Mouse (Mus musculus) intestine, embryonic 14.5 days (tissue): ENCODE results near the gene Slc5a11. TPM values are rescaled to one million over a fixed set of nuclear protein-coding genes. Genes with fewer than 3 reads are reported as not detected.

Experiments used
- ATAC-seq: fragments of 200-750 bp; cut with Nextera tagmentation; replicated peaks from 2 replicates; pipeline ENCODE4 v1.8.0; 2017; ENCODE audit warnings: low read depth, moderate number of reproducible peaks, moderate TSS enrichment, moderate library complexity; ENCODE audit not compliant: low FRiP score, low TSS enrichment
- DNase-seq: peaks from one replicate; pipeline ENCODE4 v3.0.0-alpha.2; 2018; ENCODE audit warnings: low spot score
- H3K27ac ChIP-seq: fragments of 300-500 bp; sonication (generic); 2 replicates; pipeline ENCODE4 v1.5.1; 2014; ENCODE audit warnings: low read depth, mild to moderate bottlenecking, control low read depth
- H3K27me3 ChIP-seq: fragments of 300-500 bp; sonication (generic); replicated peaks from 2 replicates; pipeline ENCODE4 v1.6.1; 2014; ENCODE audit warnings: low read length, control low read depth; ENCODE audit not compliant: control insufficient read depth, insufficient read depth
- H3K36me3 ChIP-seq: fragments of 300-500 bp; sonication (generic); 2 replicates; pipeline ENCODE4 v1.6.1; 2014; ENCODE audit warnings: low read length, control low read depth; ENCODE audit not compliant: control insufficient read depth, insufficient read depth
- H3K4me1 ChIP-seq: fragments of 300-500 bp; sonication (generic); replicated peaks from 2 replicates; pipeline ENCODE4 v1.6.1; 2014; ENCODE audit warnings: low read length, control low read depth, mixed read lengths; ENCODE audit not compliant: control insufficient read depth, insufficient read depth
- H3K4me2 ChIP-seq: fragments of 300-500 bp; sonication (generic); 2 replicates; pipeline ENCODE4 v1.6.1; 2014; ENCODE audit warnings: low read length
- H3K4me3 ChIP-seq: fragments of 300-500 bp; sonication (generic); 2 replicates; pipeline ENCODE4 v1.5.1; 2014; ENCODE audit warnings: low read depth, low read length, control low read depth, mixed read lengths
- H3K9ac ChIP-seq: fragments of 300-500 bp; sonication (generic); 2 replicates; pipeline ENCODE4 v1.6.1; 2014; ENCODE audit warnings: mild to moderate bottlenecking, low read length
- H3K9me3 ChIP-seq: fragments of 300-500 bp; sonication (generic); 2 replicates; pipeline ENCODE4 v1.6.1; 2016; ENCODE audit warnings: low read length, control low read depth; ENCODE audit not compliant: control insufficient read depth
- WGBS: fragments of 180-500 bp; shearing (Covaris S2); extraction: QIAGEN DNeasy Blood & Tissue Kit; methylation state at CpG from one replicate; pipeline ENCODE4 v1.1.7; 2014; 5-methylcytosine and 5-hydroxymethylcytosine counted together
- polyA plus RNA-seq: library from polyadenylated mRNA; unstranded; fragments of >200 nt; fragmentation: Nextera tagmentation; extraction: Ambion mirVana; gene quantifications from 2 replicates; pipeline ENCODE4 v1.2.1, GENCODE M21; 2014

Gene Slc5a11
- polyA plus RNA-seq, 1 experiment from 2014 or later, result 2.9 TPM

DNA sequence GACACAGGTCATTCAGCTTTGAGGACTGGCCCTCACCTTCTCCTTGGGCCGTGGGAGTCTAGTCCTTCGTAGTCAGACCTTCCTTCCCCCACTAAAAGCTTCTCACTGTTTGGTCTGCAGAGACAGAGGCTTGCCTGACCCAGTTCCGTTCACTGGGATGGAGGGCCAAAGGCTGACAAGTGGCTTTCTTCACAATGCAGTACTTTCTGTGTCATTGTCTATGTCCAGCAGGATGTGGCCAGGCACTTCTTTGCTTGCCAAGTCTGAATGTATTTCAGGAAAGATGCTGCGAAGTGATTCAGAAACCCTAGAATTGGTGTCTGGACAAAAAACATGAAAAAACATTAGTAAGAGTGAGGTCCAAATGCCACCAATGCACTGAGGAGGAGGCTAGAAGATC lies 65.2 kb downstream of the Slc5a11 start:
- 92% methylated on average over 4 of the region's 4 CpGs for WGBS
- no peak for ATAC-seq
- H3K4me2 ChIP-seq, result no peak overlapping the region

DNA sequence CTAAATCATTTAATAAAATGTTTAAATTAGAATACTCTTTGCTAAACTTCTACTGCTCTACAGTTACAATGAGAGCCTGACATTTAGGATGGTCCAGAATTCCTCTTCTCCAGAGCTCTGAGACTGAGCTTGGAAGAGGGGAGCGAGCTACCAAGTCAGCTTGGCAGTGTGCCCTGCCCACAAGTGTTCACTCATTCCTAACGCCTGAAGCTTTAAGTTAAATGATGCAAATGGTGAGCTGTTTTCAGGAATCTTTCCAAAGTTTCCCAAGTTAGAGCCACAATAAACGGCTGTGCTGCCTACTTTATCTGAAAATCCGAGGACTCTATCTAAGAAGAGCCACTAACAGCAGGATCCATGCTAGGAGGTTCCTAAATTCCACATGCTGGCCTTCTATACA lies 69.2 kb downstream of the Slc5a11 start:
- Histone ChIP-seq H3K4me1 (no peaks in the 10 kb centered on the region), H3K9me3 (no peaks in the 10 kb centered on the region), H3K27ac (no peak overlapping the region), H3K27me3 (no peaks in the 10 kb centered on the region), H3K4me3 (no peak overlapping the region), H3K9ac (no peak overlapping the region), H3K36me3 (peaks cover 51% of the 10 kb centered on the region), H3K4me2 (no peak overlapping the region)
- ATAC-seq (no peak), DNase-seq (no peak)
- 81% methylated on average over 4 of the region's 4 CpGs for WGBS

More for the DNA sequence above, 65.2 kb downstream of the Slc5a11 start:
- Histone ChIP-seq H3K9ac (no peak overlapping the region), H3K27ac (no peak overlapping the region), H3K9me3 (no peaks in the 10 kb centered on the region), H3K27me3 (no peaks in the 10 kb centered on the region), H3K4me3 (no peak overlapping the region), H3K36me3 (peaks cover 36% of the 10 kb centered on the region), H3K4me1 (no peaks in the 10 kb centered on the region)
- no peak for DNase-seq

DNA sequence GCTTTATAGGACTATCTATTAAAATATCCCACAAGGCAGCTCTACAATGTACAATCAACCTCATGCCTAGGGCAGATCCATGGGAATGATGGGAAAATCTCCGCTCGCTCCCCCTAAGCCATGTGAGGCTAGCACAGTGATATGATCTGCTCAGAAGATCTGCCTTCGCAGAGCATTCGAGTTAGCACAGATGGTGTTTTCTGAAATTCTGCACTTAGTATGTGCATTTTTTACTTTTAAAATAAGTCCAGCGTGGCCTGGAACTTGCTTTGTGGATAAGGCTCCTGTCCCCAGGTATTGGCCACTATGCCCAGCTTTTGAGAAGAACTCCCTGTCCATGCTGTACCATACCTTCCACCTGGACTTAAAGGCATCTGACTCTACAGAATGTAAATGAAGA lies 71.3 kb downstream of the Slc5a11 start:
- WGBS, result 94% methylated on average over 5 of the region's 5 CpGs
- Histone ChIP-seq H3K4me1 (no peaks in the 10 kb centered on the region), H3K4me2 (no peak overlapping the region), H3K36me3 (peaks cover 51% of the 10 kb centered on the region), H3K27ac (no peak overlapping the region), H3K9me3 (no peaks in the 10 kb centered on the region), H3K4me3 (no peak overlapping the region), H3K9ac (no peak overlapping the region), H3K27me3 (no peaks in the 10 kb centered on the region)
- DNase-seq (no peak), ATAC-seq (no peak)

DNA sequence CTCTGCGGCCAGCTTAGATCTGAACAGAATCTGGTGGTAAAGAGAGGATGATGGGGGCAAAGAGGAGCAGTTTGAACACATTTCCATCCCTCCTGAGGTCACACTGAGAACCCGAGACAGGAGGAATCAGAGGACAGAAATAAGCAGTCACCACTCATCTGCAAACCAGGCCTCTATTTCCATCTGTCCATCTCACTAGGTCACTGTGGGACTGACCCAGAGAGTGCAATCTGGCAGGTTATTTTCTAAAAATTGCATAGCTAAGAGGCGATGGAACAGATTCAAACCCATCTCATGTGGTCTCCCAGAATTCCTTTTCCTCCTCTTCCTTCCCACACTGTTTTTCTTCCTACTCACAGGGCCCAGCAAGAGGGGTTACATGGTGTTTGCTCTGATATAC lies 73.3 kb downstream of the Slc5a11 start:
- H3K27ac ChIP-seq, result no peak overlapping the region
- H3K36me3 ChIP-seq, result peaks cover 53% of the 10 kb centered on the region
- no peaks in the 10 kb centered on the region for H3K9me3 ChIP-seq
- H3K4me2 ChIP-seq, result no peak overlapping the region
- H3K27me3 ChIP-seq, result no peaks in the 10 kb centered on the region
- ATAC-seq (no peak), DNase-seq (no peak)
- no peaks in the 10 kb centered on the region for H3K4me1 ChIP-seq
- WGBS, result 87% methylated on average over 3 of the region's 3 CpGs
- no peak overlapping the region for H3K9ac ChIP-seq
- H3K4me3 ChIP-seq, result no peak overlapping the region

DNA sequence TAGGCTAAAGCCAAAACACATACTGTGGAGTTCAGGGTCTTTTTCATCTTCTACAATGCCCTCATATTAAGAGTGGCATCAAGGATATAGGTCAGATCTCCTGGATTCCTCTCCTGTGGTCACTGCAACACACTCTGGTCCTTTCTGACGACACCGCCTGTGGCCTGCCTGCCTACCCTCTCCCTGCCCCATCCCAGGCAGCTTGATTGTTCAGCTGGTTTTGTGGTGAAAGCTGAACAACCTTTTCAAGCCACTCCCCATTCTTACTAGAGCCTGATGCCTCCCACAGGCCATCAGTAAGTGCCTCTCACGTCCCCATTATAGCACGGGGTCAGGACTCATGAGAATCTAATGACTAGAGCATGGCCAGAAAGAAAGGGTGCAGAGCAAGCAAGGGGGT lies 74.6 kb downstream of the Slc5a11 start:
- H3K36me3 ChIP-seq, result peaks cover 59% of the 10 kb centered on the region
- no peaks in the 10 kb centered on the region for H3K9me3 ChIP-seq
- no peak overlapping the region for H3K27ac ChIP-seq
- no peaks in the 10 kb centered on the region for H3K4me1 ChIP-seq
- H3K4me2 ChIP-seq, result no peak overlapping the region
- 83% methylated on average over 4 of the region's 4 CpGs for WGBS
- no peak for DNase-seq
- no peak overlapping the region for H3K9ac ChIP-seq
- H3K4me3 ChIP-seq, result no peak overlapping the region
- H3K27me3 ChIP-seq, result no peaks in the 10 kb centered on the region
- ATAC-seq, result no peak

DNA sequence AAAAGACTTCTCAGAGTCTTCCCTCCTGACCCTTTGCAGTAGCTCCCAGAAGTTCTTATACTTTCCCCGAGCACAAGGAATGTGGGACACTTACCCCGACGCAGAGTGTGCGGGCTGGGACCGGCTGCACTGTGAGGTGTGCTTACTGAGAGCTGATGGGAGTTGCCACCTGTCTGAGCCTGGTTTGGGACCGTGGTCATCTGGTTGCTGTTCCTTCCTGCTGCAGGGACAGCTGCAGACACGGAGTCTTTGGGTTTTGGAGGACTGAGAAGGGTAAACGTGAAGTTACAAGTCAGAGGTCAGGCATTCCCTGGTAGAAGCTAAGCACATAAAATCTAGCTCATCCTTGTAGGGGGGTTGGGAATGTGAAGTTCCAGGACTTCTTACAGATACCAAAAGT lies 77.4 kb downstream of the Slc5a11 start:
- H3K9me3 ChIP-seq, result no peaks in the 10 kb centered on the region
- no peak overlapping the region for H3K4me2 ChIP-seq
- DNase-seq, result no peak
- H3K36me3 ChIP-seq, result peaks cover 65% of the 10 kb centered on the region
- no peak overlapping the region for H3K4me3 ChIP-seq
- H3K27me3 ChIP-seq, result no peaks in the 10 kb centered on the region
- ATAC-seq, result no peak
- no peak overlapping the region for H3K27ac ChIP-seq
- WGBS, result 87% methylated on average over 8 of the region's 8 CpGs
- no peak overlapping the region for H3K9ac ChIP-seq
- no peaks in the 10 kb centered on the region for H3K4me1 ChIP-seq

DNA sequence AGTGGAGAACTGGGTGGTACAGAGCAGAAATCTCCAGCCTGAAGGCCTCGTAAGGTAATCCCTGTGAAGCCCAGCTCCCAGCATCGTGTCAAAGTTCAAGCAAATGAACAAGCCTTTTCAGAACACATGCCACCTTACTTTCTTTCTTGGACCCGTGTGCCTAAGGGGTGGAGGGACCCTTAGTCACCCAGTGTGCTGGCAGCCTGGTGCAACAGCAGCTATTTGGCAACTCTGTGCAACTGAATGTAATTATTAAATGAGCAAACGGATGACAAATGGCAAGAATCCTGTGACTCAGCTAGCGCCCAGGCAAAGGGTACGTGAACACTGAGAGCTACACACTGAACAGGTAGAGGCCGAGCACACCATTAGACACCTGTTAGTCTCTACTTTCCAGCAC lies 79.3 kb downstream of the Slc5a11 start:
- Histone ChIP-seq H3K27me3 (no peaks in the 10 kb centered on the region), H3K4me1 (no peaks in the 10 kb centered on the region), H3K27ac (no peak overlapping the region), H3K4me2 (no peak overlapping the region), H3K4me3 (no peak overlapping the region), H3K36me3 (peaks cover 69% of the 10 kb centered on the region), H3K9me3 (no peaks in the 10 kb centered on the region), H3K9ac (no peak overlapping the region)
- no peak for ATAC-seq
- DNase-seq, result no peak
- WGBS, result 85% methylated on average over 7 of the region's 7 CpGs

DNA sequence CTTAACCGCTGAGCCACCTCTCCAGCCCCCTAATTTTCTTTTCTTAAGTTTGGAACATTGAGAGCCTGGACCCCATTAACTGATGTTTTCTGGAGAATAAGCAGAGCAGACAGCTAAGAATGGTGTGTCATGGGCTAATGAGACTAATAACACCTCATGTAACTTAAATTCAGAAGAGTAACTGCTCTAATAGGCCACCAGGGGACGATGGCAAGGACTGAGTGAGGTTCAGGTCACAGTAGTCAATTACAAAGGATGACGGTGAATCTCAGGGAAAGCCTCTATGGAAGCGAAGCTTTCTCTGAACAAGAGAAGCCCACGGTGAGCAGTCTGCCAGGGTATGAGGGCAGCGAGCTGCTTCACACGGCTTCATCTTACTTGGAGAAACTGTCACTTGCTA lies 80.8 kb downstream of the Slc5a11 start:
- ATAC-seq (no peak), DNase-seq (no peak)
- no peak overlapping the region for H3K4me3 ChIP-seq
- H3K27ac ChIP-seq, result no peak overlapping the region
- H3K9me3 ChIP-seq, result no peaks in the 10 kb centered on the region
- 88% methylated on average over 7 of the region's 7 CpGs for WGBS
- no peak overlapping the region for H3K9ac ChIP-seq
- H3K4me2 ChIP-seq, result no peak overlapping the region
- no peaks in the 10 kb centered on the region for H3K4me1 ChIP-seq
- H3K27me3 ChIP-seq, result no peaks in the 10 kb centered on the region
- H3K36me3 ChIP-seq, result peaks cover 73% of the 10 kb centered on the region

DNA sequence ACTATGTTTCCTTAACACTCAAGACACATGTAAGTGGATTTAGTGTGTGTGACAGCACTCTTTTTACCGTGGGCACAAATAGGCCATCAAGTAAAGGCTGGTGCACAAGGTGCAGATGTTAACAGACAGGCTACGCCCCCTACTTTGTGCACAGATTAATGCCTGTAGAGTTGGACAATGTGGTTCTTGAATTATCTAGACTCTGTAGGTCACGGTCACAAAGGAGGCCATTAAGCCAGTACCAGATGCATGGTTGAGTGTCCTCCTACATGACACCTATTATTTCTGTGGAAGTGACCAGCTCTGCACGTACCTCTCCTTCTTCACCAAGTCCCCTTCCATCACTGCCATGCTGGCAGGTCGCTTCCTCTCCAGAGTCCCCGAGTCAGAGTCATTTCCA lies 81.5 kb downstream of the Slc5a11 start:
- H3K27me3 ChIP-seq, result no peaks in the 10 kb centered on the region
- H3K4me2 ChIP-seq, result no peak overlapping the region
- no peak overlapping the region for H3K9ac ChIP-seq
- WGBS, result 84% methylated on average over 6 of the region's 6 CpGs
- no peak overlapping the region for H3K27ac ChIP-seq
- DNase-seq, result no peak
- ATAC-seq, result no peak
- no peak overlapping the region for H3K4me3 ChIP-seq
- H3K4me1 ChIP-seq, result no peaks in the 10 kb centered on the region
- H3K9me3 ChIP-seq, result no peaks in the 10 kb centered on the region
- peaks cover 69% of the 10 kb centered on the region for H3K36me3 ChIP-seq
